Comparison of ENCODE assay signal across 24 mouse cellular contexts in genomic region chr11:113762136-113762797, GRCm38 (mm10). TPM values are rescaled to one million over a fixed set of nuclear protein-coding genes. Genes with fewer than 3 reads are reported as not detected.
DNase-seq lines count a peak whose midpoint lies in the region; ATAC-seq and TF ChIP-seq lines count a peak whose summit lies in the region.
"Had no signal": no experiment of that assay in that cellular context is flagged by ENCODE, and none has a peak within 500 bp of the region (broad histone marks: within the 10 kb centered on the region; RNA-seq: fewer than 3 reads in every experiment).

No protein-coding gene starts in this region.

- H3K9ac ChIP-seq in MEL (ENCODE audit: control insufficient read depth, low read depth, low read length, poor library complexity, severe bottlenecking) = no peak overlapping the region
- H3K9ac ChIP-seq in hindbrain, embryonic 13.5 days = no peak overlapping the region
- H3K9ac ChIP-seq: forebrain, embryonic 13.5 days; forebrain, postnatal 0 days; heart, embryonic 13.5 days; hindbrain, embryonic 12.5 days; intestine, embryonic 15.5 days had no signal

- no peaks in the 10 kb centered on the region for H3K27me3 ChIP-seq in MEL (ENCODE audit: control insufficient read depth in 1 of 2, insufficient read depth in 2 of 2, low read length in 2 of 2)
- H3K27me3 ChIP-seq in hindbrain, embryonic 13.5 days = no peaks in the 10 kb centered on the region
- H3K27me3 ChIP-seq: forebrain, embryonic 13.5 days; heart, embryonic 13.5 days; hindbrain, embryonic 12.5 days; intestine, embryonic 15.5 days had no signal

- H3K4me3 ChIP-seq in MEL (ENCODE audit: control insufficient read depth in 1 of 2, insufficient read depth in 1 of 2, low read depth in 2 of 2, low read length in 2 of 2) = no peak overlapping the region
- H3K4me3 ChIP-seq in hindbrain, embryonic 13.5 days = no peak overlapping the region
- no peak overlapping the region for H3K4me3 ChIP-seq in left cerebral cortex, adult 2 months
- H3K4me3 ChIP-seq: embryonic facial prominence, embryonic 10.5 days; forebrain, embryonic 13.5 days; gastrocnemius, adult 2 months; heart, embryonic 13.5 days; hindbrain, embryonic 12.5 days; intestine, embryonic 15.5 days had no signal

- TF ChIP-seq RAD21 in MEL (IDR thresholded peaks at IDR 0.05; ENCODE audit: low read depth, low read length) = no peak

- intact Hi-C loops in left cerebral cortex, adult 2 months (cut with DNase I) = no loop called here

- 82% methylated on average over 8 of the region's 8 CpGs for WGBS in hindbrain, embryonic 13.5 days

- peaks cover 22 to 40% of the 10 kb centered on the region in 2 experiments for H3K4me1 ChIP-seq in MEL (ENCODE audit: control insufficient read depth in 1 of 2, insufficient read depth in 2 of 2, low read length in 2 of 2)
- peaks cover 13% of the 10 kb centered on the region for H3K4me1 ChIP-seq in hindbrain, embryonic 13.5 days (replicated peaks)

- TF ChIP-seq CTCF in MEL (IDR thresholded peaks at IDR 0.05 in 2 of 3, conservative IDR thresholded peaks at IDR 0.05 in 1 of 3; ENCODE audit: control insufficient read depth in 1 of 3, insufficient read depth in 1 of 3, low read depth in 2 of 3, low read length in 3 of 3, poor library complexity in 1 of 3, severe bottlenecking in 1 of 3) = no peak
- TF ChIP-seq CTCF in left cerebral cortex, adult 2 months (IDR thresholded peaks at IDR 0.05) = no peak

- H3K9me3 ChIP-seq in MEL (replicated peaks; ENCODE audit: insufficient read depth, low read length) = no peaks in the 10 kb centered on the region
- H3K9me3 ChIP-seq in hindbrain, embryonic 13.5 days = no peaks in the 10 kb centered on the region
- H3K9me3 ChIP-seq: embryonic facial prominence, embryonic 10.5 days; forebrain, embryonic 13.5 days; heart, embryonic 13.5 days; hindbrain, embryonic 12.5 days; intestine, embryonic 15.5 days had no signal

- no peak for TF ChIP-seq POLR2A in MEL (IDR thresholded peaks at IDR 0.05; ENCODE audit: control insufficient read depth in 1 of 2, insufficient read depth in 1 of 2, low read depth in 1 of 2, low read length in 2 of 2, poor library complexity in 1 of 2)

- no peak overlapping the region for H3K27ac ChIP-seq in MEL (ENCODE audit: control insufficient read depth, low read depth, low read length)
- no peak overlapping the region for H3K27ac ChIP-seq in hindbrain, embryonic 13.5 days
- no peak overlapping the region for H3K27ac ChIP-seq in left cerebral cortex, adult 2 months
- H3K27ac ChIP-seq: forebrain, embryonic 13.5 days; gastrocnemius, adult 2 months; heart, embryonic 13.5 days; hindbrain, embryonic 12.5 days; hindbrain, postnatal 0 days; intestine, embryonic 15.5 days had no signal

- H3K4me2 ChIP-seq in hindbrain, embryonic 13.5 days = no peak overlapping the region
- H3K4me2 ChIP-seq: forebrain, embryonic 13.5 days; heart, embryonic 13.5 days; hindbrain, embryonic 12.5 days; intestine, embryonic 15.5 days had no signal

- H3K36me3 ChIP-seq in MEL (ENCODE audit: control insufficient read depth in 1 of 2, insufficient read depth in 2 of 2, low read length in 2 of 2) = peaks cover 0 to 24% of the 10 kb centered on the region in 2 experiments; a peak in 2 of 4 replicates
- H3K36me3 ChIP-seq in hindbrain, embryonic 13.5 days = no peaks in the 10 kb centered on the region
- H3K36me3 ChIP-seq: embryonic facial prominence, embryonic 10.5 days; heart, embryonic 13.5 days; hindbrain, embryonic 12.5 days; intestine, embryonic 15.5 days had no signal

- DNase-seq in adrenal gland, adult (ENCODE audit: inconsistent age in 2 of 2, low spot score in 1 of 2) = peak; percentile 53 to 82
- DNase-seq in adrenal gland, adult 18-20 months (ENCODE audit: low spot score in 2 of 2) = no peak
- peak; percentile 35 for DNase-seq in CD4-positive helper T cell, adult 2 months (ENCODE audit: low read depth, low spot score)
- DNase-seq in MEL (ENCODE audit: low read depth, low spot score) = peak; percentile 47
- DNase-seq in left cerebral cortex, adult 2 months (ENCODE audit: extremely low spot score in 1 of 2, low spot score in 2 of 2) = no peak
- DNase-seq: cerebellum, adult 11 months; cerebellum, adult 8-10 months; cerebellum, postnatal 36 days; forebrain, postnatal 0 days; gastrocnemius, adult 2 months; gastrocnemius, postnatal 25 days; heart, postnatal 4 days; kidney, adult 18-20 months had no signal

- no peaks in the 10 kb centered on the region for H3K79me2 ChIP-seq in MEL (ENCODE audit: control insufficient read depth, insufficient read depth, low read length, poor library complexity)

- peak; percentile 30; the same call in 1 of the 2 replicates for ATAC-seq in megakaryocyte progenitor cell, adult 5-6 weeks (replicated peaks; ENCODE audit: poor library complexity)
- no peak for ATAC-seq in hindbrain, embryonic 13.5 days (ENCODE audit: low FRiP score)
- ATAC-seq: forebrain, embryonic 13.5 days; forebrain, postnatal 0 days; hindbrain, postnatal 0 days; intestine, embryonic 15.5 days had no signal

- TF ChIP-seq EP300 in MEL (IDR thresholded peaks at IDR 0.05; ENCODE audit: low read depth in 1 of 2, low read length in 2 of 2) = peak in 1 of 2 experiments; percentile 48; a peak in 3 of 4 replicates

TF ChIP-seq in MEL, 35 proteins besides CTCF, POLR2A, EP300 and RAD21 (continues in another document):
- no peak; the same call in 1 of the 2 replicates for TF ChIP-seq GATA1 (IDR thresholded peaks at IDR 0.05; ENCODE audit: low read depth, low read length)
- TF ChIP-seq MAFK (IDR thresholded peaks at IDR 0.05; ENCODE audit: borderline replicate concordance, low read depth, low read length) = no peak
- no peak for TF ChIP-seq ZC3H11A (IDR thresholded peaks at IDR 0.05; ENCODE audit: low read depth, low read length)
- no peak for TF ChIP-seq USF2 (IDR thresholded peaks at IDR 0.05; ENCODE audit: borderline replicate concordance in 1 of 2, insufficient read depth in 1 of 2, low read depth in 1 of 2, low read length in 2 of 2)
- TF ChIP-seq TAL1 (IDR thresholded peaks at IDR 0.05; ENCODE audit: low read length) = no peak
- no peak for TF ChIP-seq CHD1 (IDR thresholded peaks at IDR 0.05; ENCODE audit: low read depth, low read length)
- TF ChIP-seq MYB (IDR thresholded peaks at IDR 0.05; ENCODE audit: low read depth, low read length) = no peak
- TF ChIP-seq ELF1 (IDR thresholded peaks at IDR 0.05; ENCODE audit: low read depth, low read length) = no peak
- no peak for TF ChIP-seq MXI1 (IDR thresholded peaks at IDR 0.05; ENCODE audit: low read depth, low read length)
- TF ChIP-seq UBTF (IDR thresholded peaks at IDR 0.05; ENCODE audit: borderline replicate concordance, insufficient read depth, low read depth, low read length) = no peak
- TF ChIP-seq ZNF384 (IDR thresholded peaks at IDR 0.05; ENCODE audit: low read depth, low read length) = no peak
- TF ChIP-seq ZKSCAN1 (IDR thresholded peaks at IDR 0.05; ENCODE audit: low read depth, low read length) = no peak
- TF ChIP-seq KAT2A (conservative IDR thresholded peaks at IDR 0.05; ENCODE audit: low read depth, low read length) = no peak
- peak; percentile 65; the same call in 1 of the 2 replicates for TF ChIP-seq MAZ (IDR thresholded peaks at IDR 0.05; ENCODE audit: low read depth, low read length)
- no peak for TF ChIP-seq GABPA (IDR thresholded peaks at IDR 0.05; ENCODE audit: low read depth, low read length)
- TF ChIP-seq POLR2AphosphoS2 (IDR thresholded peaks at IDR 0.05; ENCODE audit: low read length) = no peak
- 0 out of 2 replicates have a peak, but pooled peaks have one; percentile 30 for TF ChIP-seq TCF12 (IDR thresholded peaks at IDR 0.05; ENCODE audit: low read depth, low read length)
- TF ChIP-seq MYC (IDR thresholded peaks at IDR 0.05; ENCODE audit: low read depth, low read length) = no peak
- TF ChIP-seq ZMIZ1 (IDR thresholded peaks at IDR 0.05; ENCODE audit: low read depth, low read length) = no peak
- TF ChIP-seq POLR2AphosphoS5 (IDR thresholded peaks at IDR 0.05; ENCODE audit: borderline replicate concordance, low read depth, low read length) = no peak
- TF ChIP-seq RCOR1 (IDR thresholded peaks at IDR 0.05; ENCODE audit: low read depth, low read length) = peak; percentile 84
- no peak for TF ChIP-seq JUND (IDR thresholded peaks at IDR 0.05; ENCODE audit: low read depth, low read length)
- no peak for TF ChIP-seq TBP (IDR thresholded peaks at IDR 0.05; ENCODE audit: low read depth, low read length)
- no peak for TF ChIP-seq USF1 (IDR thresholded peaks at IDR 0.05; ENCODE audit: low read depth, low read length)
- TF ChIP-seq CHD2 (IDR thresholded peaks at IDR 0.05; ENCODE audit: low read length) = no peak
- no peak for TF ChIP-seq E2F4 (IDR thresholded peaks at IDR 0.05; ENCODE audit: borderline replicate concordance, low read depth, low read length)
- TF ChIP-seq HCFC1 (IDR thresholded peaks at IDR 0.05; ENCODE audit: low read depth, low read length) = no peak
- peak; percentile 54 for TF ChIP-seq ETS1 (IDR thresholded peaks at IDR 0.05; ENCODE audit: low read depth, low read length)
- peak; percentile 28; the same call in 1 of the 2 replicates for TF ChIP-seq SIN3A (IDR thresholded peaks at IDR 0.05; ENCODE audit: low read length)
- TF ChIP-seq NRF1 (IDR thresholded peaks at IDR 0.05; ENCODE audit: insufficient read depth, low read depth, low read length, poor library complexity, severe bottlenecking) = no peak

RNA-seq across cellular contexts. Expression of gene Cdc42ep4, which starts 10.6 kb away (rescaled TPM):
- 100 to 1,000 TPM in 1 of 2 experiments, 10 to 100 TPM in 1; 70.0 to 160 TPM for total RNA-seq in adrenal gland, adult 18-20 months (2021)
- total RNA-seq in MEL (2012; rRNA removed) = 25.3 and 27.7 TPM in 2 replicates
- 10 to 100 TPM in 1 of 2 experiments, not detected in 1; 39.0 TPM for polyA plus RNA-seq in MEL (2012; ENCODE audit: insufficient read depth in 1 of 2, insufficient read length in 2 of 2, low read depth in 1 of 2, low replicate concordance in 2 of 2, missing spikeins in 1 of 2)
- 10.0 and 10.3 TPM in 2 replicates for total RNA-seq in megakaryocyte progenitor cell, adult 5-6 weeks (2015)
- 14.5 and 14.7 TPM in 2 replicates for total RNA-seq in megakaryocyte progenitor cell, adult 5-6 weeks (2017)
- polyA plus RNA-seq in hindbrain, embryonic 13.5 days (2015; fragmentation: Nextera tagmentation; extraction: Ambion mirVana) = 73.0 and 73.7 TPM in 2 replicates
- total RNA-seq in left cerebral cortex, adult 2 months (2021) = 10 to 100 TPM; 25.6 to 28.8 TPM

RNA-seq across cellular contexts. Expression of gene Cpsf4l, which starts 52.5 kb away (rescaled TPM):
- total RNA-seq in adrenal gland, adult 18-20 months (2021) = under 1 TPM; 0.30 to 0.38 TPM
- total RNA-seq in MEL (2012; rRNA removed) = not detected in 2 replicates
- under 1 TPM in 1 of 2 experiments, not detected in 1; 0.70 TPM for polyA plus RNA-seq in MEL (2012; ENCODE audit: insufficient read depth in 1 of 2, insufficient read length in 2 of 2, low read depth in 1 of 2, low replicate concordance in 2 of 2, missing spikeins in 1 of 2)
- total RNA-seq in megakaryocyte progenitor cell, adult 5-6 weeks (2015) = not detected in 2 replicates
- not detected in 2 replicates for total RNA-seq in megakaryocyte progenitor cell, adult 5-6 weeks (2017)
- 0.48 and 0.52 TPM in 2 replicates for polyA plus RNA-seq in hindbrain, embryonic 13.5 days (2015; fragmentation: Nextera tagmentation; extraction: Ambion mirVana)
- total RNA-seq in left cerebral cortex, adult 2 months (2021) = not detected
- total RNA-seq: forebrain, postnatal 0 days; gastrocnemius, adult 2 months; gastrocnemius, postnatal 25 days; granulocyte monocyte progenitor cell, adult 5-6 weeks; heart, adult 8-10 months; heart, postnatal 4 days; hindbrain, postnatal 0 days had no signal
- polyA plus RNA-seq: C2C12; intestine, embryonic 15.5 days had no signal

Comparison
In these comparisons a context has a peak if more than half of its experiments do, and no peak if none do; other contexts are left out.
1. DNase-seq: peak in adrenal gland, adult (2 of 2), CD4-positive helper T cell, adult 2 months (single experiment) and MEL (single experiment); none in adrenal gland, adult 18-20 months (0 of 2) and left cerebral cortex, adult 2 months (0 of 2).